ENCODE assay signal across 8 mouse cellular contexts in genomic region chr7:19755851-19756786, GRCm38 (mm10). TPM values are rescaled to one million over a fixed set of nuclear protein-coding genes. Genes with fewer than 3 reads are reported as not detected.
A peak's percentile ranks its signal among the peaks of the same experiment; 100 is the strongest.
DNase-seq lines count a peak whose midpoint lies in the region; ATAC-seq and TF ChIP-seq lines count a peak whose summit lies in the region.

No protein-coding gene starts in this region.

- H3K27me3 ChIP-seq in forebrain, postnatal 0 days (ENCODE audit: insufficient read depth, low read length): no peaks in the 10 kb centered on the region
- no peaks in the 10 kb centered on the region for H3K27me3 ChIP-seq in forebrain, embryonic 13.5 days
- no peaks in the 10 kb centered on the region for H3K27me3 ChIP-seq in hindbrain, postnatal 0 days (ENCODE audit: insufficient read depth, low read length)
- no peaks in the 10 kb centered on the region for H3K27me3 ChIP-seq in lung, embryonic 14.5 days (ENCODE audit: insufficient read depth, low read length)

- H3K27ac ChIP-seq in forebrain, postnatal 0 days (ENCODE audit: low read depth, low read length): no peak overlapping the region
- no peak overlapping the region for H3K27ac ChIP-seq in forebrain, embryonic 13.5 days
- H3K27ac ChIP-seq in hindbrain, postnatal 0 days: 0 out of 2 replicates have a peak overlapping the region, but pooled peaks have one; percentile 7
- peak overlapping the region; percentile 87 for H3K27ac ChIP-seq in lung, embryonic 14.5 days (ENCODE audit: low read depth)

- H3K9me3 ChIP-seq in forebrain, postnatal 0 days (ENCODE audit: low read length): no peaks in the 10 kb centered on the region
- H3K9me3 ChIP-seq in forebrain, embryonic 13.5 days (replicated peaks): no peaks in the 10 kb centered on the region
- no peaks in the 10 kb centered on the region for H3K9me3 ChIP-seq in hindbrain, postnatal 0 days (ENCODE audit: low read length)
- H3K9me3 ChIP-seq in lung, embryonic 14.5 days (ENCODE audit: low read depth, low read length): no peaks in the 10 kb centered on the region

- DNase-seq in forebrain, postnatal 0 days: no peak
- no peak for DNase-seq in hindbrain, postnatal 0 days (ENCODE audit: low spot score)
- DNase-seq in lung, embryonic 14.5 days: peak; percentile 66
- DNase-seq in embryo, embryonic 10.5 days (ENCODE audit: low spot score): no peak
- DNase-seq in cerebellum, postnatal 36 days: no peak
- DNase-seq in thymus, postnatal 25 days: no peak

- 79% methylated on average over 23 of the region's 24 CpGs for WGBS in forebrain, postnatal 0 days
- 84% methylated on average over 23 of the region's 24 CpGs for WGBS in forebrain, embryonic 13.5 days
- 71% methylated on average over 23 of the region's 24 CpGs for WGBS in hindbrain, postnatal 0 days
- 55% methylated on average over 23 of the region's 24 CpGs for WGBS in lung, embryonic 14.5 days

- no peak for TF ChIP-seq CTCF in forebrain, postnatal 0 days (IDR thresholded peaks at IDR 0.05; ENCODE audit: low read depth)
- TF ChIP-seq CTCF in hindbrain, postnatal 0 days (IDR thresholded peaks at IDR 0.05; ENCODE audit: low read depth): no peak
- TF ChIP-seq CTCF in lung, embryonic 14.5 days (IDR thresholded peaks at IDR 0.05; ENCODE audit: low read depth): no peak

- H3K4me3 ChIP-seq in forebrain, postnatal 0 days (ENCODE audit: low read depth, low read length): no peak overlapping the region
- H3K4me3 ChIP-seq in forebrain, embryonic 13.5 days: no peak overlapping the region
- H3K4me3 ChIP-seq in hindbrain, postnatal 0 days (ENCODE audit: low read length): no peak overlapping the region
- H3K4me3 ChIP-seq in lung, embryonic 14.5 days (ENCODE audit: low read depth, low read length): no peak overlapping the region

- no peak overlapping the region for H3K4me2 ChIP-seq in forebrain, postnatal 0 days (ENCODE audit: low read depth)
- H3K4me2 ChIP-seq in forebrain, embryonic 13.5 days: no peak overlapping the region
- no peak overlapping the region for H3K4me2 ChIP-seq in hindbrain, postnatal 0 days (ENCODE audit: low read depth, low read length)
- peak overlapping the region; percentile 3; the same call in 1 of the 2 replicates for H3K4me2 ChIP-seq in lung, embryonic 14.5 days

- H3K4me1 ChIP-seq in forebrain, postnatal 0 days (ENCODE audit: insufficient read depth): no peaks in the 10 kb centered on the region
- no peaks in the 10 kb centered on the region for H3K4me1 ChIP-seq in forebrain, embryonic 13.5 days
- no peaks in the 10 kb centered on the region for H3K4me1 ChIP-seq in hindbrain, postnatal 0 days (ENCODE audit: insufficient read depth, low read length)
- peaks cover 5% of the 10 kb centered on the region; the same call in 1 of the 2 replicates for H3K4me1 ChIP-seq in lung, embryonic 14.5 days (ENCODE audit: insufficient read depth)

- no peaks in the 10 kb centered on the region; the same call in 1 of the 2 replicates for H3K36me3 ChIP-seq in forebrain, postnatal 0 days (ENCODE audit: insufficient read depth)
- H3K36me3 ChIP-seq in forebrain, embryonic 13.5 days (ENCODE audit: poor library complexity, severe bottlenecking): no peaks in the 10 kb centered on the region
- no peaks in the 10 kb centered on the region for H3K36me3 ChIP-seq in hindbrain, postnatal 0 days (ENCODE audit: insufficient read depth, low read length)
- peaks cover 38% of the 10 kb centered on the region for H3K36me3 ChIP-seq in lung, embryonic 14.5 days (ENCODE audit: insufficient read depth)

- no peak overlapping the region for H3K9ac ChIP-seq in forebrain, postnatal 0 days
- no peak overlapping the region for H3K9ac ChIP-seq in forebrain, embryonic 13.5 days
- H3K9ac ChIP-seq in hindbrain, postnatal 0 days (replicated peaks; ENCODE audit: low read length): no peak overlapping the region
- peak overlapping the region; percentile 4; the same call in 1 of the 2 replicates for H3K9ac ChIP-seq in lung, embryonic 14.5 days

- ATAC-seq in forebrain, postnatal 0 days: peak; percentile 8; the same call in 1 of the 2 replicates
- no peak for ATAC-seq in forebrain, embryonic 13.5 days
- peak; percentile 30; the same call in 1 of the 2 replicates for ATAC-seq in erythroid progenitor cell, adult 5-6 weeks (replicated peaks; ENCODE audit: low FRiP score, poor library complexity, severe bottlenecking)
- ATAC-seq in hindbrain, postnatal 0 days: peak; percentile 30; the same call in 1 of the 2 replicates
- ATAC-seq in lung, embryonic 14.5 days (ENCODE audit: insufficient read depth): peak; percentile 74

RNA-seq across cellular contexts. Expression of gene Nectin2, which starts 5.8 kb away (rescaled TPM):
- total RNA-seq in forebrain, postnatal 0 days (2014; rRNA removed): 44.2 and 44.7 TPM in 2 replicates
- 47.2 and 48.7 TPM in 2 replicates for polyA plus RNA-seq in forebrain, postnatal 0 days (2015; fragmentation: Nextera tagmentation; extraction: Ambion mirVana)
- polyA plus RNA-seq in forebrain, embryonic 13.5 days (2015; fragmentation: Nextera tagmentation; extraction: Ambion mirVana): 34.6 and 38.0 TPM in 2 replicates
- not detected in 2 replicates for total RNA-seq in erythroid progenitor cell, adult 5-6 weeks (2015; ENCODE audit: low replicate concordance)
- 0.64 TPM in 1 of 2 replicates, not detected in the other for total RNA-seq in erythroid progenitor cell, adult 5-6 weeks (2017; ENCODE audit: low replicate concordance)
- total RNA-seq in hindbrain, postnatal 0 days (2014; rRNA removed): 68.9 and 76.5 TPM in 2 replicates
- polyA plus RNA-seq in hindbrain, postnatal 0 days (2015; fragmentation: Nextera tagmentation; extraction: Ambion mirVana): 55.6 and 57.5 TPM in 2 replicates
- 120 and 125 TPM in 2 replicates for polyA plus RNA-seq in lung, embryonic 14.5 days (2014; fragmentation: Nextera tagmentation; extraction: Ambion mirVana)

RNA-seq across cellular contexts. Expression of gene Bcam, which starts 14.7 kb away (rescaled TPM):
- 12.2 and 19.5 TPM in 2 replicates for total RNA-seq in forebrain, postnatal 0 days (2014; rRNA removed)
- polyA plus RNA-seq in forebrain, postnatal 0 days (2015; fragmentation: Nextera tagmentation; extraction: Ambion mirVana): 10.9 and 12.7 TPM in 2 replicates
- 4.4 and 5.7 TPM in 2 replicates for polyA plus RNA-seq in forebrain, embryonic 13.5 days (2015; fragmentation: Nextera tagmentation; extraction: Ambion mirVana)
- not detected in 2 replicates for total RNA-seq in erythroid progenitor cell, adult 5-6 weeks (2015; ENCODE audit: low replicate concordance)
- total RNA-seq in erythroid progenitor cell, adult 5-6 weeks (2017; ENCODE audit: low replicate concordance): not detected in 2 replicates
- total RNA-seq in hindbrain, postnatal 0 days (2014; rRNA removed): 43.2 and 50.7 TPM in 2 replicates
- polyA plus RNA-seq in hindbrain, postnatal 0 days (2015; fragmentation: Nextera tagmentation; extraction: Ambion mirVana): 29.0 and 30.7 TPM in 2 replicates
- 206 and 209 TPM in 2 replicates for polyA plus RNA-seq in lung, embryonic 14.5 days (2014; fragmentation: Nextera tagmentation; extraction: Ambion mirVana)

RNA-seq across cellular contexts. Expression of gene Cblc, which starts 40.5 kb away (rescaled TPM):
- 0.38 and 1.1 TPM in 2 replicates for total RNA-seq in forebrain, postnatal 0 days (2014; rRNA removed)
- polyA plus RNA-seq in forebrain, postnatal 0 days (2015; fragmentation: Nextera tagmentation; extraction: Ambion mirVana): 0.67 and 0.84 TPM in 2 replicates
- polyA plus RNA-seq in forebrain, embryonic 13.5 days (2015; fragmentation: Nextera tagmentation; extraction: Ambion mirVana): not detected in 2 replicates
- not detected in 2 replicates for total RNA-seq in erythroid progenitor cell, adult 5-6 weeks (2015; ENCODE audit: low replicate concordance)
- total RNA-seq in erythroid progenitor cell, adult 5-6 weeks (2017; ENCODE audit: low replicate concordance): not detected in 2 replicates
- not detected in 2 replicates for total RNA-seq in hindbrain, postnatal 0 days (2014; rRNA removed)
- 0.46 and 0.55 TPM in 2 replicates for polyA plus RNA-seq in hindbrain, postnatal 0 days (2015; fragmentation: Nextera tagmentation; extraction: Ambion mirVana)
- 6.8 and 10.2 TPM in 2 replicates for polyA plus RNA-seq in lung, embryonic 14.5 days (2014; fragmentation: Nextera tagmentation; extraction: Ambion mirVana)

RNA-seq across cellular contexts. Expression of gene Tomm40, which starts 40.9 kb away (rescaled TPM):
- total RNA-seq in forebrain, postnatal 0 days (2014; rRNA removed): 98.9 and 113 TPM in 2 replicates
- 146 and 147 TPM in 2 replicates for polyA plus RNA-seq in forebrain, postnatal 0 days (2015; fragmentation: Nextera tagmentation; extraction: Ambion mirVana)
- 112 and 118 TPM in 2 replicates for polyA plus RNA-seq in forebrain, embryonic 13.5 days (2015; fragmentation: Nextera tagmentation; extraction: Ambion mirVana)
- total RNA-seq in erythroid progenitor cell, adult 5-6 weeks (2015; ENCODE audit: low replicate concordance): 14.7 and 16.9 TPM in 2 replicates
- 8.9 and 10.4 TPM in 2 replicates for total RNA-seq in erythroid progenitor cell, adult 5-6 weeks (2017; ENCODE audit: low replicate concordance)
- total RNA-seq in hindbrain, postnatal 0 days (2014; rRNA removed): 147 and 151 TPM in 2 replicates
- polyA plus RNA-seq in hindbrain, postnatal 0 days (2015; fragmentation: Nextera tagmentation; extraction: Ambion mirVana): 172 and 173 TPM in 2 replicates
- polyA plus RNA-seq in lung, embryonic 14.5 days (2014; fragmentation: Nextera tagmentation; extraction: Ambion mirVana): 149 and 168 TPM in 2 replicates

RNA-seq across cellular contexts. Expression of gene Apoe, which starts 57.1 kb away (rescaled TPM):
- total RNA-seq in forebrain, postnatal 0 days (2014; rRNA removed): 1,116 and 1,436 TPM in 2 replicates
- 1,283 and 1,495 TPM in 2 replicates for polyA plus RNA-seq in forebrain, postnatal 0 days (2015; fragmentation: Nextera tagmentation; extraction: Ambion mirVana)
- polyA plus RNA-seq in forebrain, embryonic 13.5 days (2015; fragmentation: Nextera tagmentation; extraction: Ambion mirVana): 118 and 125 TPM in 2 replicates
- 49.9 and 66.0 TPM in 2 replicates for total RNA-seq in erythroid progenitor cell, adult 5-6 weeks (2015; ENCODE audit: low replicate concordance)
- 260 and 282 TPM in 2 replicates for total RNA-seq in erythroid progenitor cell, adult 5-6 weeks (2017; ENCODE audit: low replicate concordance)
- 2,123 and 2,525 TPM in 2 replicates for total RNA-seq in hindbrain, postnatal 0 days (2014; rRNA removed)
- 3,307 and 3,685 TPM in 2 replicates for polyA plus RNA-seq in hindbrain, postnatal 0 days (2015; fragmentation: Nextera tagmentation; extraction: Ambion mirVana)
- 404 and 439 TPM in 2 replicates for polyA plus RNA-seq in lung, embryonic 14.5 days (2014; fragmentation: Nextera tagmentation; extraction: Ambion mirVana)

Comparison
In these comparisons a context has a peak if more than half of its experiments do, and no peak if none do; other contexts are left out.
1. H3K27ac ChIP-seq: peak in hindbrain, postnatal 0 days (single experiment) and lung, embryonic 14.5 days (single experiment); none in forebrain, postnatal 0 days (single experiment) and forebrain, embryonic 13.5 days (single experiment).